Mouse (Mus musculus): ENCODE measurements around the gene Bcar1. TPM values are rescaled to one million over a fixed set of nuclear protein-coding genes. Genes with fewer than 3 reads are reported as not detected.

Bcar1 gene
- polyA plus RNA-seq, 1 experiment from 2014 or later, result 50.4 TPM

GRCm38 (mm10) chr8:111760708-111761107 is 17.1 kb upstream of the Bcar1 start:
- no peak for DNase-seq (ENCODE audit: low spot score)
- Histone ChIP-seq H3K4me1 (peaks cover 4% of the 10 kb centered on the region; the same call in 1 of the 2 replicates), H3K4me3 (no peak overlapping the region), H3K27me3 (ENCODE audit: low read depth, poor library complexity, severe bottlenecking) (no peaks in the 10 kb centered on the region), H3K36me3 (peaks cover 8% of the 10 kb centered on the region), H3K27ac (no peak overlapping the region), H3K9me3 (replicated peaks) (no peaks in the 10 kb centered on the region)
- WGBS, result 83% methylated on average over 13 of the region's 13 CpGs

GRCm38 (mm10) chr8:111758817-111759216 is 15.2 kb upstream of the Bcar1 start:
- 80% methylated on average over 5 of the region's 5 CpGs for WGBS
- peaks cover 10% of the 10 kb centered on the region for H3K4me1 ChIP-seq
- no peak overlapping the region for H3K27ac ChIP-seq
- no peaks in the 10 kb centered on the region for H3K36me3 ChIP-seq
- no peak for DNase-seq (ENCODE audit: low spot score)
- no peaks in the 10 kb centered on the region for H3K27me3 ChIP-seq (ENCODE audit: low read depth, poor library complexity, severe bottlenecking)
- no peaks in the 10 kb centered on the region for H3K9me3 ChIP-seq (replicated peaks)
- H3K4me3 ChIP-seq, result no peak overlapping the region

- WGBS, result 91% methylated on average over 9 of the region's 9 CpGs
- no peak overlapping the region for H3K27ac ChIP-seq
- H3K27me3 ChIP-seq (ENCODE audit: low read depth, poor library complexity, severe bottlenecking), result no peaks in the 10 kb centered on the region
- no peak overlapping the region for H3K4me3 ChIP-seq
- no peaks in the 10 kb centered on the region for H3K9me3 ChIP-seq (replicated peaks)
- H3K36me3 ChIP-seq, result no peaks in the 10 kb centered on the region
- H3K4me1 ChIP-seq, result peaks cover 12% of the 10 kb centered on the region
- no peak for DNase-seq (ENCODE audit: low spot score)
These were observed 14.0 kb upstream of the Bcar1 start for GRCm38 (mm10) chr8:111757599-111757998.

GRCm38 (mm10) chr8:111754736-111755135 is 11.1 kb upstream of the Bcar1 start:
- 85% methylated on average over 6 of the region's 6 CpGs for WGBS

GRCm38 (mm10) chr8:111754088-111754487 is 10.5 kb upstream of the Bcar1 start:
- Histone ChIP-seq H3K4me3 (no peak overlapping the region), H3K4me1 (peaks cover 8% of the 10 kb centered on the region), H3K36me3 (no peaks in the 10 kb centered on the region), H3K27ac (no peak overlapping the region), H3K9me3 (replicated peaks) (no peaks in the 10 kb centered on the region), H3K27me3 (ENCODE audit: low read depth, poor library complexity, severe bottlenecking) (no peaks in the 10 kb centered on the region)
- no peak for DNase-seq (ENCODE audit: low spot score)
- 33% methylated on average over 2 of the region's 2 CpGs for WGBS

More at GRCm38 (mm10) chr8:111754736-111755135, 11.1 kb upstream of the Bcar1 start:
- Histone ChIP-seq H3K4me3 (no peak overlapping the region), H3K27ac (no peak overlapping the region), H3K4me1 (peaks cover 8% of the 10 kb centered on the region), H3K9me3 (replicated peaks) (no peaks in the 10 kb centered on the region), H3K27me3 (ENCODE audit: low read depth, poor library complexity, severe bottlenecking) (no peaks in the 10 kb centered on the region), H3K36me3 (no peaks in the 10 kb centered on the region)
- DNase-seq (ENCODE audit: low spot score), result no peak

- H3K4me1 ChIP-seq, result peaks cover 31% of the 10 kb centered on the region
- H3K4me3 ChIP-seq, result no peak overlapping the region
- peaks cover 7% of the 10 kb centered on the region; the same call in 1 of the 2 replicates for H3K27me3 ChIP-seq (ENCODE audit: low read depth, poor library complexity, severe bottlenecking)
- H3K36me3 ChIP-seq, result no peaks in the 10 kb centered on the region
- no peak for DNase-seq (ENCODE audit: low spot score)
- H3K27ac ChIP-seq, result peak overlapping the region; percentile 30; the same call in 1 of the 2 replicates
- WGBS, result 60% methylated on average over 6 of the region's 6 CpGs
- H3K9me3 ChIP-seq (replicated peaks), result no peaks in the 10 kb centered on the region
These were observed 5.2 kb upstream of the Bcar1 start for GRCm38 (mm10) chr8:111748766-111749165.

GRCm38 (mm10) chr8:111747866-111748649 is 4.4 kb upstream of the Bcar1 start:
- Histone ChIP-seq H3K27ac (no peak overlapping the region), H3K4me1 (peaks cover 36% of the 10 kb centered on the region)
- WGBS, result 82% methylated on average over 8 of the region's 8 CpGs

GRCm38 (mm10) chr8:111746582-111747465 is 3.2 kb upstream of the Bcar1 start:
- peaks cover 7% of the 10 kb centered on the region; the same call in 1 of the 2 replicates for H3K27me3 ChIP-seq (ENCODE audit: low read depth, poor library complexity, severe bottlenecking)
- WGBS, result 85% methylated on average over 13 of the region's 13 CpGs
- H3K27ac ChIP-seq, result no peak overlapping the region
- H3K36me3 ChIP-seq, result no peaks in the 10 kb centered on the region
- peaks cover 48% of the 10 kb centered on the region for H3K4me1 ChIP-seq
- no peaks in the 10 kb centered on the region for H3K9me3 ChIP-seq (replicated peaks)
- H3K4me3 ChIP-seq, result no peak overlapping the region
- DNase-seq (ENCODE audit: low spot score), result no peak

More at GRCm38 (mm10) chr8:111747866-111748649, 4.4 kb upstream of the Bcar1 start:
- Histone ChIP-seq H3K36me3 (no peaks in the 10 kb centered on the region), H3K9me3 (replicated peaks) (no peaks in the 10 kb centered on the region), H3K27me3 (ENCODE audit: low read depth, poor library complexity, severe bottlenecking) (peaks cover 7% of the 10 kb centered on the region; the same call in 1 of the 2 replicates), H3K4me3 (no peak overlapping the region)
- DNase-seq (ENCODE audit: low spot score), result no peak

- 6% methylated on average over 23 of the region's 23 CpGs for WGBS
- Histone ChIP-seq H3K4me1 (peaks cover 58% of the 10 kb centered on the region), H3K9me3 (replicated peaks) (no peaks in the 10 kb centered on the region), H3K27ac (peak overlapping the region; percentile 78), H3K36me3 (0 out of 2 replicates have a peak, but pooled peaks cover 3% of the 10 kb centered on the region), H3K27me3 (ENCODE audit: low read depth, poor library complexity, severe bottlenecking) (peaks cover 7% of the 10 kb centered on the region; the same call in 1 of the 2 replicates), H3K4me3 (peak overlapping the region; percentile 47)
- DNase-seq (ENCODE audit: low spot score), result peak; percentile 76
These were observed 2.2 kb upstream of the Bcar1 start for GRCm38 (mm10) chr8:111745591-111746418.

- H3K27me3 ChIP-seq (ENCODE audit: low read depth, poor library complexity, severe bottlenecking), result peaks cover 7% of the 10 kb centered on the region; the same call in 1 of the 2 replicates
- peaks cover 65% of the 10 kb centered on the region for H3K4me1 ChIP-seq
- 0 out of 2 replicates have a peak, but pooled peaks cover 4% of the 10 kb centered on the region for H3K36me3 ChIP-seq
- 63% methylated on average over 5 of the region's 5 CpGs for WGBS
- H3K4me3 ChIP-seq, result peak overlapping the region; percentile 47; the same call in 1 of the 2 replicates
- no peak for DNase-seq (ENCODE audit: low spot score)
- peak overlapping the region; percentile 96 for H3K27ac ChIP-seq
- H3K9me3 ChIP-seq (replicated peaks), result no peaks in the 10 kb centered on the region
These were observed 1.5 kb upstream of the Bcar1 start for GRCm38 (mm10) chr8:111745086-111745485.

GRCm38 (mm10) chr8:111743101-111743791 is 363 bp downstream of the Bcar1 start:
- H3K27me3 ChIP-seq (ENCODE audit: low read depth, poor library complexity, severe bottlenecking), result peaks cover 7% of the 10 kb centered on the region; the same call in 1 of the 2 replicates
- peaks cover 15% of the 10 kb centered on the region for H3K36me3 ChIP-seq
- peak overlapping the region; percentile 90 for H3K4me3 ChIP-seq
- DNase-seq (ENCODE audit: low spot score), result peak; percentile 64
- under 1% methylated on average over 43 of the region's 44 CpGs for WGBS
- H3K9me3 ChIP-seq (replicated peaks), result no peaks in the 10 kb centered on the region
- H3K27ac ChIP-seq, result peak overlapping the region; percentile 96
- peaks cover 77% of the 10 kb centered on the region for H3K4me1 ChIP-seq

Measured in limb, embryonic 10.5 days (tissue).